Mouse (Mus musculus) gonadal fat pad, adult 2 months (tissue): Measurements from ENCODE around the gene Gpr156. TPM values are rescaled to one million over a fixed set of nuclear protein-coding genes. Genes with fewer than 3 reads are reported as not detected.

Experiments
- polyA plus RNA-seq: library from polyadenylated mRNA; depleted of rRNA; stranded (reverse); fragments of >200 nt; gene quantifications from 2 replicates; pipeline ENCODE4 v1.2.3, GENCODE M21; 2012; rRNA removed

Gene Gpr156
- polyA plus RNA-seq, 1 experiment = 1.5 TPM

Other genes starting within 250 kb of the Gpr156 start
- gene Fstl1, start 139.6 kb upstream of the Gpr156 start, polyA plus RNA-seq = 56.9 and 84.0 TPM in 2 replicates
- 0.12 and 0.14 TPM in 2 replicates for gene Gm36028, start 55.4 kb upstream of the Gpr156 start, polyA plus RNA-seq
- 31.1 and 31.6 TPM in 2 replicates for gene Lrrc58, start 48.1 kb upstream of the Gpr156 start, polyA plus RNA-seq
- 16.7 and 22.8 TPM in 2 replicates for gene Gsk3b, start 172.5 kb downstream of the Gpr156 start, polyA plus RNA-seq